Mouse (Mus musculus): ENCODE measurements around the gene Acsm5. TPM values are rescaled to one million over a fixed set of nuclear protein-coding genes. Genes with fewer than 3 reads are reported as not detected.

Acsm5 gene
- polyA plus RNA-seq, 1 experiment from 2014 or later: not detected

DNA sequence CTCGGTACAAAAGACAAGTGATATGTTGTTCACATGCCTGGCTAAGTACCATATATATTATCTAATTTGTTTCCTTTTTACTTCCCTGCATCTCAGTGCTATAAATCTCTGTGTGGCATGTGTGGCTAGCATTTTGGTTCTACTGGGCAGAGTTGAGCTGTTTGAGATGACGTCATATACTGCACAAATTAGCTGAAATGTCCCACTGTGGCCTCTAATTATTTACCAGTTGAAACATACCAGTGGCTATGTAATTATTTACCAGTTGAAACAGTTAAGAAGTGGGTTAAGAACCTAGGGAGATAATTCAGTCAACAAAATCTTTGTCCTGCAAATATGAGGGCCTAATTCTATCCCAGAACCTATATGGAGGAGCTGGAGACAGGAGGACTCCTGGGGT is 8.3 kb downstream of the Acsm5 start:
- no peak overlapping the region for H3K27ac ChIP-seq (ENCODE audit: low read length)
- whole genome bisulfite sequencing: 61% methylated on average over 2 of the region's 2 CpGs
- no peak for ATAC-seq (ENCODE audit: insufficient read depth, low FRiP score)

DNA sequence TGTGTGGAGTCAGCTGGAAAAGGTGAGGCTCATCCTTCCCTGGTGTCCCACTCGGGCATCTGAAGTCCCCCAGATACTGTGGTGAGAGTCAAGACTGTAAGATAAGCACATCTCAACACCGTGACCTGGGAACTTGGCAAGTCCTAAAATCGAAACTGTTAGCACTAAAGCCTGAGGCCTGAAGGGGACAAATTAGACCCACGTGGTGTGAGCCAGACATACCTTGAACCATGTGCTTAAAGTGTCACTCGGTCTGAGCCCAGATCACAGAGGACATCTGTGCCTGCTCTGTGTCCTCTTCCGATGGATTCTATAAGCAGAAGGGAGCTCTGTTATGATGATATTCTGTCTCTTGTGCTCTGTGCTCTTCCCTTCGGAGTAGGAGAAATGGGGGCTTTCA is 9.4 kb downstream of the Acsm5 start:
- Histone ChIP-seq H3K36me3 (ENCODE audit: control insufficient read depth, insufficient read depth, low read length) (no peaks in the 10 kb centered on the region), H3K27ac (ENCODE audit: low read length) (no peak overlapping the region), H3K4me1 (ENCODE audit: control insufficient read depth, insufficient read depth, low read length) (no peaks in the 10 kb centered on the region), H3K9ac (ENCODE audit: low read length) (no peak overlapping the region), H3K9me3 (replicated peaks; ENCODE audit: control insufficient read depth, low read length) (no peaks in the 10 kb centered on the region), H3K4me2 (ENCODE audit: low read depth, low read length) (no peak overlapping the region), H3K4me3 (replicated peaks; ENCODE audit: low read length) (no peak overlapping the region), H3K27me3 (ENCODE audit: control insufficient read depth, insufficient read depth, low read length) (no peaks in the 10 kb centered on the region)
- WGBS: 76% methylated on average over 7 of the region's 7 CpGs
- no peak for ATAC-seq (ENCODE audit: insufficient read depth, low FRiP score)

More for the DNA sequence above, 8.3 kb downstream of the Acsm5 start:
- Histone ChIP-seq H3K27me3 (ENCODE audit: control insufficient read depth, insufficient read depth, low read length) (no peaks in the 10 kb centered on the region), H3K9ac (ENCODE audit: low read length) (no peak overlapping the region), H3K9me3 (replicated peaks; ENCODE audit: control insufficient read depth, low read length) (no peaks in the 10 kb centered on the region), H3K36me3 (ENCODE audit: control insufficient read depth, insufficient read depth, low read length) (no peaks in the 10 kb centered on the region), H3K4me2 (ENCODE audit: low read depth, low read length) (no peak overlapping the region), H3K4me1 (ENCODE audit: control insufficient read depth, insufficient read depth, low read length) (no peaks in the 10 kb centered on the region), H3K4me3 (replicated peaks; ENCODE audit: low read length) (no peak overlapping the region)

DNA sequence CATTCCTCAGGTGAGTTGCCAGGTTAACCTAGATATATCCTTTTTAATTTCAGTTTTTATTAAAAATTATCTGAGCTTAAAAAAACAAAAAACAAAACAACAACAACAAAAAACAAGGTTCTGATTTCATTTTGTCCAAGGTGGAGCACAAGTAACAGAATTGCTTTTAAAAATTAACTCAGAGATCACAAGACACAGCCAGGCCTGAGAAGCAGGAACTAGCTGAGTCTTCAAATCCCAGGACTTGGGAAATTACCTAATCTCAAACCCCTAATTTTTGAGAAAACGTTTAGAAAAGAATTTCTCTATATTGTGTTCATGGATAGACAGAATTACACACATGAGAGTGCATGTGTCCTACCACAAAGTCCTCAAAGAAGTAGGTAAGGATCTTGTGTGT is 13.7 kb downstream of the Acsm5 start:
- ATAC-seq (ENCODE audit: insufficient read depth, low FRiP score): no peak
- Histone ChIP-seq H3K9me3 (replicated peaks; ENCODE audit: control insufficient read depth, low read length) (no peaks in the 10 kb centered on the region), H3K4me2 (ENCODE audit: low read depth, low read length) (no peak overlapping the region), H3K27me3 (ENCODE audit: control insufficient read depth, insufficient read depth, low read length) (no peaks in the 10 kb centered on the region), H3K4me1 (ENCODE audit: control insufficient read depth, insufficient read depth, low read length) (no peaks in the 10 kb centered on the region), H3K27ac (ENCODE audit: low read length) (no peak overlapping the region), H3K9ac (ENCODE audit: low read length) (no peak overlapping the region), H3K4me3 (replicated peaks; ENCODE audit: low read length) (no peak overlapping the region), H3K36me3 (ENCODE audit: control insufficient read depth, insufficient read depth, low read length) (no peaks in the 10 kb centered on the region)
- 48% methylated on average over 1 of the region's 1 CpGs for WGBS

DNA sequence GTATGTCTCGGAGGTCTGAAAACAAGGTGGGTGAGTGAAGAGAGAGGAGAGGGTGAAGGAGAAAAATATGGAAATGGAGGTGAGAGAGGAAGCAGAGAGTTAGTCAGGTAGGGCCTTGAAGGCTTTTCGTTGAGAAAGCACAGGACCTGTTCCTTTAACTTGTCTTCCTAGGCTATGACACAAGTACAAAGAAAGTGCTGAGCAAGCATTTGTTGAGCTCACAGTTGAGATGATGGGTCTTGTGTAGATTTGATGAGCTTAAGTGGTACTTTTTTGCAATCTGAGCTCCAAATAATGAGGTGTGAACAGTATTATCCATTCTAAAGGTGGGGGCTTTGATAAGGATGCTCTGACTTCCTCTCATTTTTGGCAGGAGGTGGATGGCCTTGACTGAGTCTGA is 15.1 kb downstream of the Acsm5 start:
- WGBS: 85% methylated on average over 2 of the region's 2 CpGs
- no peaks in the 10 kb centered on the region for H3K4me1 ChIP-seq (ENCODE audit: control insufficient read depth, insufficient read depth, low read length)
- no peak overlapping the region for H3K9ac ChIP-seq (ENCODE audit: low read length)
- no peaks in the 10 kb centered on the region for H3K27me3 ChIP-seq (ENCODE audit: control insufficient read depth, insufficient read depth, low read length)
- no peak for ATAC-seq (ENCODE audit: insufficient read depth, low FRiP score)
- H3K4me2 ChIP-seq (ENCODE audit: low read depth, low read length): no peak overlapping the region
- no peak overlapping the region for H3K4me3 ChIP-seq (replicated peaks; ENCODE audit: low read length)
- no peaks in the 10 kb centered on the region for H3K9me3 ChIP-seq (replicated peaks; ENCODE audit: control insufficient read depth, low read length)
- H3K36me3 ChIP-seq (ENCODE audit: control insufficient read depth, insufficient read depth, low read length): no peaks in the 10 kb centered on the region
- no peak overlapping the region for H3K27ac ChIP-seq (ENCODE audit: low read length)

DNA sequence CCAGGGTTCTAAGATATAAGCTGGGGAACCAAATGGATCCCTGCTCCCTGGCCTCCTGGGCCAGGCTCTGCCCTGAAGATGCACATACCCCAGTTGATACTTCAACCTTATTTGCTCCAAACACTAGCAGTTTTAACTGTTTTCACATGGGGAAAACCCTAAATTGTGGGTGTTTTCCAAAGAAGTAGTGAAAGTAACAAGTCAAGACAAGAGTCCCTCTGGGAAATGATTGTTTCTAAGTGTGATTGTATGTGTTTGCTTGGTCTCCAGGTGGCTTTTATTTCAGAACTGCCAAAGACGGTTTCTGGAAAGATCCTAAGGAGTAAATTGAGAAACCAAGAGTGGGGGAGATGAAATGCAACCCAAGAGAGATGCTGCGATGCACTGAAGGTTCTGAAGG is 23.2 kb downstream of the Acsm5 start:
- no peak overlapping the region for H3K27ac ChIP-seq (ENCODE audit: low read length)
- no peak overlapping the region for H3K9ac ChIP-seq (ENCODE audit: low read length)
- H3K4me2 ChIP-seq (ENCODE audit: low read depth, low read length): no peak overlapping the region
- 68% methylated on average over 2 of the region's 2 CpGs for WGBS
- ATAC-seq (ENCODE audit: insufficient read depth, low FRiP score): no peak
- H3K4me1 ChIP-seq (ENCODE audit: control insufficient read depth, insufficient read depth, low read length): no peaks in the 10 kb centered on the region
- H3K27me3 ChIP-seq (ENCODE audit: control insufficient read depth, insufficient read depth, low read length): no peaks in the 10 kb centered on the region
- no peaks in the 10 kb centered on the region for H3K9me3 ChIP-seq (replicated peaks; ENCODE audit: control insufficient read depth, low read length)
- H3K36me3 ChIP-seq (ENCODE audit: control insufficient read depth, insufficient read depth, low read length): no peaks in the 10 kb centered on the region
- no peak overlapping the region for H3K4me3 ChIP-seq (replicated peaks; ENCODE audit: low read length)

DNA sequence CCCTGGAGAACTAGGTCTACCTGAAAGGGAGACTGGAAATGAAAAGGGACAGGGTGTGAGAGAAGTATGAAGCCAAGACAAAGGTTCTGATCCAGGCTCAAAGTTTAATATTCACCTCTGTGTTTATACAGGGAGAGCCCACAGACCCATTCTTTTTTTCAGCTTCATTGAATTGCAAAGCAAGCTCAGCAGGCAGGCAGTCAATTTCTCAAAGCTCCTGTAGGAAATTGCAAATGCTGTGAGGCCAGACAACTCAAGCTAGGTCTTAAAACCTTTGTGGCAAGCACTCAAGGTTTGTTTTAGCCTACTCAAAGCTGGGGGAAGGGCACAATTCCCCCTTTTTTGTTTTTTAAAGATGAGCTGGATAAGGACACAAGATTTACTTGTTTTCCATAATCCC is 26.3 kb downstream of the Acsm5 start:
- ATAC-seq (ENCODE audit: insufficient read depth, low FRiP score): no peak
- H3K9me3 ChIP-seq (replicated peaks; ENCODE audit: control insufficient read depth, low read length): no peaks in the 10 kb centered on the region

DNA sequence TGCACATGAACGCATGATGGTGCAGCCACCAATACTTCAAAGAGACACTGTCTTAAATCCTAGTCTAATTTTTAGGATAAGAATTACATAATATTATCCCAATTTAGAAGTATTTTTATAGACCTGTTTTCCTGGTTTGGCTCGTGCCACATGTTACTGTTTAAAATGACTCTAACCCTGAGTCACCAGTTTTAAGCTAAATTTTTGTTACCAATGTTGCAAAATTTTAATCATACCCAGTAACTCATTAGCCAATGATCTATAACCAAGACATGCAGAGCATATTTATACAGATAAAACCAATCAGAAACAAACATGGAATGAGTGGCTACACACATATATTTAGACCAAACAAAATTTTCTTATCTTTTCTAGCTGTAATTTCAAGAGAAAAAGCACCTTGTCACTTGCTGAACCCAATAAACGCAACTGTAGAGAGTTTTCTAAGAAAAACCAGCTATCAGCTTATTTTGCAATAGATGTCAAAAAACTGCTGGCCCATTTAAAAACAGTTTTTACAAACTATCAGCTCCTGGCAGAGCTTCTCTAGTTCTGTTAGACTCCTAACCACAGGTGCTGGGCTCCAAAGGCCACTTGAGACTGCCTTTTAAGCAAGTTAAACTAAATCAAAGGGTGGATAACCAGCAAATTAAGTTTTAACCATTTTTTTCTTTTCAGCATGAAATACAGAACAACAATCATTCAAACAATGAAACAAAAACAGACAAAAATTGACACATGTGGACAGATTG is 31.4 kb downstream of the Acsm5 start:
- Histone ChIP-seq H3K9ac (ENCODE audit: low read length) (no peak overlapping the region), H3K4me1 (ENCODE audit: control insufficient read depth, insufficient read depth, low read length) (no peaks in the 10 kb centered on the region), H3K9me3 (replicated peaks; ENCODE audit: control insufficient read depth, low read length) (no peaks in the 10 kb centered on the region), H3K4me2 (ENCODE audit: low read depth, low read length) (no peak overlapping the region), H3K4me3 (replicated peaks; ENCODE audit: low read length) (no peak overlapping the region), H3K27ac (ENCODE audit: low read length) (no peak overlapping the region), H3K27me3 (ENCODE audit: control insufficient read depth, insufficient read depth, low read length) (no peaks in the 10 kb centered on the region), H3K36me3 (ENCODE audit: control insufficient read depth, insufficient read depth, low read length) (no peaks in the 10 kb centered on the region)
- no peak for ATAC-seq (ENCODE audit: insufficient read depth, low FRiP score)
- 72% methylated on average over 3 of the region's 3 CpGs for WGBS

More for the DNA sequence above, 26.3 kb downstream of the Acsm5 start:
- Histone ChIP-seq H3K36me3 (ENCODE audit: control insufficient read depth, insufficient read depth, low read length) (no peaks in the 10 kb centered on the region), H3K27ac (ENCODE audit: low read length) (no peak overlapping the region), H3K27me3 (ENCODE audit: control insufficient read depth, insufficient read depth, low read length) (no peaks in the 10 kb centered on the region), H3K9ac (ENCODE audit: low read length) (no peak overlapping the region), H3K4me1 (ENCODE audit: control insufficient read depth, insufficient read depth, low read length) (no peaks in the 10 kb centered on the region), H3K4me3 (replicated peaks; ENCODE audit: low read length) (no peak overlapping the region), H3K4me2 (ENCODE audit: low read depth, low read length) (no peak overlapping the region)

DNA sequence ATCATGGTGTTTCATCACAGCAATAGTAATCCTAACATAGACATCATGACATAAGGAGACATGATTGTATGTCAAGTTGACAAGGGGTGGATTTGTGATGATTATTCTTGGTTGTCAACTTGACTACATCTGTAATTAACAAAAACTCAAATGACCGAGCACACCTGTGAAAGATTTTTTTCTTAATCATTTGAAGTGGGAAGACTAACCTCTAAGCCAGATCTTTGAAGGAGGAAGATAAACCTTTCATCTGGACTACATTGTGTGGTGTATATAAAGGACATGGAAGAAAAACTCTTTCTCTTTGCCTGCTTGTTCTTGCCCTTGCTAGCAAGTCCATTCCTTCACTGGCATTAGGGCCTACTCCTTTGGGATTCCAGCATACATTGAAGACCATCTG is 34.8 kb downstream of the Acsm5 start, which contains the start of gene Acsm2:
TSS of gene Acsm2 (plus strand) at position 301 of the 400 bp plus-strand sequence.
- no peaks in the 10 kb centered on the region for H3K9me3 ChIP-seq (replicated peaks; ENCODE audit: control insufficient read depth, low read length)
- H3K4me1 ChIP-seq (ENCODE audit: control insufficient read depth, insufficient read depth, low read length): no peaks in the 10 kb centered on the region
- no peak within 1 kb of the TSS for H3K27ac ChIP-seq (ENCODE audit: low read length)
- no peak within 1 kb of the TSS for H3K4me2 ChIP-seq (ENCODE audit: low read depth, low read length)
- H3K9ac ChIP-seq (ENCODE audit: low read length): no peak within 1 kb of the TSS
- H3K4me3 ChIP-seq (replicated peaks; ENCODE audit: low read length): no peak within 1 kb of the TSS
- ATAC-seq (ENCODE audit: insufficient read depth, low FRiP score): no peak
- no peaks in the 10 kb centered on the region for H3K27me3 ChIP-seq (ENCODE audit: control insufficient read depth, insufficient read depth, low read length)
- 67% methylated on average over 1 of the region's 1 CpGs for WGBS
- no peaks in the 10 kb centered on the region for H3K36me3 ChIP-seq (ENCODE audit: control insufficient read depth, insufficient read depth, low read length)

DNA sequence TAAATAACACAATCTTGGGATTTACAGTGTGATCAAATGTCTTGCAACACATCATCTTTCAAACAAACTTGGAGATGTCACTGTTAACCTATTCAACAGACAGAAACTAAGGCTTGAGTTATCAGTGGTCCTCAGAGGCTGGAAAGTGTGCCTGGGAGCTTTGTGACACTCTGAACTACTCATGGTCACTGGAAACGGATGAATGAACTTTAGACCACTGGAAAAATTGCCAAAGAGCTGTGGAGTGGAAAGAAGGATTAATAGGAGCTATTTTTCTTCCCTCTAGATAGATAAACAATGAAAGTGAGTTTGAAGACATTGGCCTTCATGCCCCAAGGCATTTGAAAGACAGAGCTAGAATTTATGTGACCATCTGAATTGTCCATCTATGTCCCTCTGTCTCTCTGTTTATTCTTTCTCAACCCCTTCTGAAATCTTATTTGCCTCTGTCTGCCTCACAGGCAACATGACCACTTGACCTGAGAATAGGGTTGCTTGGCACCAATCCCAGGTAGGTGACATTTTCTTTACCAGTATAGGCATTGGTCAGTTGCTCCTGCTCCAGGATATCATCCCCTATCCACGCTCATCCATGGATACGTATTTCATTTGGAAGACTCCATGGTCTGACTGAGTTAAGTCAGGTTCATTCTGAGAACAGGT is 40.7 kb downstream of the Acsm5 start:
- ATAC-seq (ENCODE audit: insufficient read depth, low FRiP score): no peak
- 77% methylated on average over 3 of the region's 3 CpGs for WGBS
- no peaks in the 10 kb centered on the region for H3K4me1 ChIP-seq (ENCODE audit: control insufficient read depth, insufficient read depth, low read length)
- no peak overlapping the region for H3K9ac ChIP-seq (ENCODE audit: low read length)
- no peaks in the 10 kb centered on the region for H3K36me3 ChIP-seq (ENCODE audit: control insufficient read depth, insufficient read depth, low read length)
- no peak overlapping the region for H3K4me3 ChIP-seq (replicated peaks; ENCODE audit: low read length)
- no peak overlapping the region for H3K4me2 ChIP-seq (ENCODE audit: low read depth, low read length)
- no peaks in the 10 kb centered on the region for H3K27me3 ChIP-seq (ENCODE audit: control insufficient read depth, insufficient read depth, low read length)
- no peaks in the 10 kb centered on the region for H3K9me3 ChIP-seq (replicated peaks; ENCODE audit: control insufficient read depth, low read length)
- H3K27ac ChIP-seq (ENCODE audit: low read length): no peak overlapping the region
